ENCODE assay signal across 24 mouse cellular contexts in genomic region chr4:134112403-134112802, GRCm38 (mm10). TPM values are rescaled to one million over a fixed set of nuclear protein-coding genes. Genes with fewer than 3 reads are reported as not detected.
DNase-seq lines count a peak whose midpoint lies in the region; ATAC-seq and TF ChIP-seq lines count a peak whose summit lies in the region.
"Had no signal": no experiment of that assay in that cellular context is flagged by ENCODE, and none has a peak within 500 bp of the region (broad histone marks: within the 10 kb centered on the region; RNA-seq: fewer than 3 reads in every experiment).

No protein-coding gene starts in this region.

- peak overlapping the region; percentile 74; the same call in 1 of the 2 replicates for H3K27ac ChIP-seq in forebrain, embryonic 10.5 days
- H3K27ac ChIP-seq in forebrain, postnatal 0 days (ENCODE audit: low read depth, low read length): no peak overlapping the region
- no peak overlapping the region for H3K27ac ChIP-seq in stomach, embryonic 16.5 days (ENCODE audit: low read length)
- no peak overlapping the region for H3K27ac ChIP-seq in stomach, postnatal 0 days (replicated peaks)
- H3K27ac ChIP-seq: hindbrain, embryonic 15.5 days had no signal

- no peak for TF ChIP-seq EP300 in stomach, postnatal 0 days (optimal IDR thresholded peaks at IDR 0.05)

- no peak overlapping the region for H3K9ac ChIP-seq in forebrain, postnatal 0 days
- 0 out of 2 replicates have a peak overlapping the region, but pooled peaks have one; percentile 24 for H3K9ac ChIP-seq in stomach, embryonic 16.5 days (ENCODE audit: low read length)
- no peak overlapping the region for H3K9ac ChIP-seq in stomach, postnatal 0 days (ENCODE audit: low read length)
- H3K9ac ChIP-seq: hindbrain, embryonic 15.5 days had no signal

- H3K4me2 ChIP-seq in forebrain, postnatal 0 days (ENCODE audit: low read depth): no peak overlapping the region
- H3K4me2 ChIP-seq in stomach, embryonic 16.5 days (ENCODE audit: low read depth, low read length): no peak overlapping the region
- no peak overlapping the region for H3K4me2 ChIP-seq in stomach, postnatal 0 days (replicated peaks; ENCODE audit: low read depth)
- H3K4me2 ChIP-seq: hindbrain, embryonic 15.5 days had no signal

- no peak for DNase-seq in forebrain, embryonic 10.5 days (ENCODE audit: extremely low spot score, low spot score)
- DNase-seq in forebrain, postnatal 0 days: no peak
- DNase-seq in stomach, postnatal 0 days (ENCODE audit: low spot score): no peak
- no peak for DNase-seq in kidney, adult 8-10 months
- DNase-seq: adrenal gland, postnatal 10 days; B cell, adult 2 months; cerebellum, adult 11-12 months; cerebellum, adult 9-10 months; cerebellum, postnatal 25 days; gastrocnemius, postnatal 36 days; heart, adult 11 months had no signal

- no peak for TF ChIP-seq CTCF in forebrain, postnatal 0 days (IDR thresholded peaks at IDR 0.05; ENCODE audit: low read depth)
- TF ChIP-seq CTCF in stomach, postnatal 0 days (IDR thresholded peaks at IDR 0.05; ENCODE audit: low read depth): no peak

- no peaks in the 10 kb centered on the region for H3K27me3 ChIP-seq in forebrain, embryonic 10.5 days (ENCODE audit: poor library complexity, severe bottlenecking)
- H3K27me3 ChIP-seq in forebrain, postnatal 0 days (ENCODE audit: insufficient read depth, low read length): no peaks in the 10 kb centered on the region
- no peaks in the 10 kb centered on the region for H3K27me3 ChIP-seq in megakaryocyte, embryonic 14.5 days (replicated peaks)
- no peaks in the 10 kb centered on the region for H3K27me3 ChIP-seq in stomach, embryonic 16.5 days (ENCODE audit: control insufficient read depth, insufficient read depth, low read length)
- no peaks in the 10 kb centered on the region for H3K27me3 ChIP-seq in stomach, postnatal 0 days (ENCODE audit: control insufficient read depth, insufficient read depth, low read length)
- H3K27me3 ChIP-seq: hindbrain, embryonic 15.5 days had no signal

- H3K9me3 ChIP-seq in forebrain, embryonic 10.5 days: no peaks in the 10 kb centered on the region
- H3K9me3 ChIP-seq in forebrain, postnatal 0 days (ENCODE audit: low read length): no peaks in the 10 kb centered on the region
- no peaks in the 10 kb centered on the region for H3K9me3 ChIP-seq in megakaryocyte, embryonic 14.5 days
- no peaks in the 10 kb centered on the region for H3K9me3 ChIP-seq in stomach, embryonic 16.5 days (replicated peaks; ENCODE audit: control insufficient read depth, low read length)
- no peaks in the 10 kb centered on the region for H3K9me3 ChIP-seq in stomach, postnatal 0 days (ENCODE audit: control insufficient read depth, low read length)
- H3K9me3 ChIP-seq: hindbrain, embryonic 15.5 days had no signal

- H3K4me3 ChIP-seq in forebrain, embryonic 10.5 days: no peak overlapping the region
- no peak overlapping the region for H3K4me3 ChIP-seq in forebrain, postnatal 0 days (ENCODE audit: low read depth, low read length)
- peak overlapping the region; percentile 85 for H3K4me3 ChIP-seq in megakaryocyte, embryonic 14.5 days (replicated peaks)
- no peak overlapping the region for H3K4me3 ChIP-seq in stomach, embryonic 16.5 days (replicated peaks; ENCODE audit: low read length)
- H3K4me3 ChIP-seq in stomach, postnatal 0 days (ENCODE audit: low read depth, low read length): no peak overlapping the region
- H3K4me3 ChIP-seq: hindbrain, embryonic 15.5 days had no signal

- 87% methylated on average over 6 of the region's 6 CpGs for WGBS in forebrain, embryonic 10.5 days
- WGBS in forebrain, postnatal 0 days: 86% methylated on average over 6 of the region's 6 CpGs
- 56% methylated on average over 6 of the region's 6 CpGs for WGBS in stomach, embryonic 16.5 days
- 52% methylated on average over 6 of the region's 6 CpGs for WGBS in stomach, postnatal 0 days

- no peak for ATAC-seq in forebrain, postnatal 0 days
- ATAC-seq in megakaryocyte, adult 5-6 weeks (ENCODE audit: poor library complexity, severe bottlenecking): no peak
- no peak for ATAC-seq in stomach, embryonic 16.5 days (ENCODE audit: insufficient read depth, low FRiP score)
- ATAC-seq in stomach, postnatal 0 days (ENCODE audit: low FRiP score, low TSS enrichment): no peak
- ATAC-seq: CD4-positive, CD25-positive, alpha-beta regulatory T cell, adult 4 months; forebrain, embryonic 14.5 days had no signal

- H3K36me3 ChIP-seq in forebrain, embryonic 10.5 days (replicated peaks): no peaks in the 10 kb centered on the region
- H3K36me3 ChIP-seq in forebrain, postnatal 0 days (ENCODE audit: insufficient read depth): no peaks in the 10 kb centered on the region
- peaks cover 54% of the 10 kb centered on the region for H3K36me3 ChIP-seq in megakaryocyte, embryonic 14.5 days (replicated peaks; ENCODE audit: low read length)
- no peaks in the 10 kb centered on the region for H3K36me3 ChIP-seq in stomach, embryonic 16.5 days (ENCODE audit: control insufficient read depth, insufficient read depth, low read length)
- H3K36me3 ChIP-seq in stomach, postnatal 0 days (ENCODE audit: control insufficient read depth, insufficient read depth, low read length): no peaks in the 10 kb centered on the region
- H3K36me3 ChIP-seq: hindbrain, embryonic 15.5 days had no signal

- peaks cover 55% of the 10 kb centered on the region for H3K4me1 ChIP-seq in forebrain, embryonic 10.5 days
- no peaks in the 10 kb centered on the region for H3K4me1 ChIP-seq in forebrain, postnatal 0 days (ENCODE audit: insufficient read depth)
- peaks cover 100% of the 10 kb centered on the region for H3K4me1 ChIP-seq in megakaryocyte, embryonic 14.5 days
- H3K4me1 ChIP-seq in stomach, embryonic 16.5 days (ENCODE audit: control insufficient read depth, insufficient read depth, low read length): peaks cover 15% of the 10 kb centered on the region
- no peaks in the 10 kb centered on the region for H3K4me1 ChIP-seq in stomach, postnatal 0 days (replicated peaks; ENCODE audit: control insufficient read depth, insufficient read depth)
- H3K4me1 ChIP-seq: hindbrain, embryonic 15.5 days had no signal

RNA-seq across cellular contexts. Expression of gene Ubxn11, which starts 10.0 kb away (rescaled TPM):
- polyA plus RNA-seq in forebrain, embryonic 10.5 days (2016; fragmentation: Nextera tagmentation; extraction: Ambion mirVana): 6.3 and 7.3 TPM in 2 replicates
- total RNA-seq in forebrain, postnatal 0 days (2014; rRNA removed): 5.5 and 13.7 TPM in 2 replicates
- 11.0 and 14.3 TPM in 2 replicates for polyA plus RNA-seq in forebrain, postnatal 0 days (2015; fragmentation: Nextera tagmentation; extraction: Ambion mirVana)
- polyA plus RNA-seq in megakaryocyte, embryonic 14.5 days (2012; ENCODE audit: insufficient read depth, low replicate concordance): 69.8 and 175 TPM in 2 replicates
- total RNA-seq in megakaryocyte, adult 5-6 weeks (2015): 0.89 and 1.8 TPM in 2 replicates
- 1.7 and 2.9 TPM in 2 replicates for total RNA-seq in megakaryocyte, adult 5-6 weeks (2017)
- 6.4 and 7.0 TPM in 2 replicates for polyA plus RNA-seq in stomach, embryonic 16.5 days (2015; fragmentation: Nextera tagmentation; extraction: Ambion mirVana)
- polyA plus RNA-seq in stomach, postnatal 0 days (2015; fragmentation: Nextera tagmentation; extraction: Ambion mirVana): 1.3 TPM in 2 replicates

RNA-seq across cellular contexts. Expression of gene Sh3bgrl3, which starts 16.2 kb away (rescaled TPM):
- 267 and 270 TPM in 2 replicates for polyA plus RNA-seq in forebrain, embryonic 10.5 days (2016; fragmentation: Nextera tagmentation; extraction: Ambion mirVana)
- total RNA-seq in forebrain, postnatal 0 days (2014; rRNA removed): 124 and 162 TPM in 2 replicates
- 554 and 579 TPM in 2 replicates for polyA plus RNA-seq in forebrain, postnatal 0 days (2015; fragmentation: Nextera tagmentation; extraction: Ambion mirVana)
- 1,646 and 1,679 TPM in 2 replicates for polyA plus RNA-seq in megakaryocyte, embryonic 14.5 days (2012; ENCODE audit: insufficient read depth, low replicate concordance)
- total RNA-seq in megakaryocyte, adult 5-6 weeks (2015): 1,305 and 1,385 TPM in 2 replicates
- total RNA-seq in megakaryocyte, adult 5-6 weeks (2017): 523 and 622 TPM in 2 replicates
- 397 and 438 TPM in 2 replicates for polyA plus RNA-seq in stomach, embryonic 16.5 days (2015; fragmentation: Nextera tagmentation; extraction: Ambion mirVana)
- polyA plus RNA-seq in stomach, postnatal 0 days (2015; fragmentation: Nextera tagmentation; extraction: Ambion mirVana): 522 and 533 TPM in 2 replicates

RNA-seq across cellular contexts. Expression of gene Cd52, which starts 17.5 kb away (rescaled TPM):
- polyA plus RNA-seq in forebrain, embryonic 10.5 days (2016; fragmentation: Nextera tagmentation; extraction: Ambion mirVana): 4.1 and 5.0 TPM in 2 replicates
- 1.2 and 2.0 TPM in 2 replicates for total RNA-seq in forebrain, postnatal 0 days (2014; rRNA removed)
- 4.1 and 4.6 TPM in 2 replicates for polyA plus RNA-seq in forebrain, postnatal 0 days (2015; fragmentation: Nextera tagmentation; extraction: Ambion mirVana)
- 77.0 and 307 TPM in 2 replicates for polyA plus RNA-seq in megakaryocyte, embryonic 14.5 days (2012; ENCODE audit: insufficient read depth, low replicate concordance)
- 2,426 and 2,524 TPM in 2 replicates for total RNA-seq in megakaryocyte, adult 5-6 weeks (2015)
- 3,236 and 3,524 TPM in 2 replicates for total RNA-seq in megakaryocyte, adult 5-6 weeks (2017)
- polyA plus RNA-seq in stomach, embryonic 16.5 days (2015; fragmentation: Nextera tagmentation; extraction: Ambion mirVana): 25.8 and 44.2 TPM in 2 replicates
- 18.0 and 20.3 TPM in 2 replicates for polyA plus RNA-seq in stomach, postnatal 0 days (2015; fragmentation: Nextera tagmentation; extraction: Ambion mirVana)

RNA-seq across cellular contexts. Expression of gene Crybg2, which starts 51.8 kb away (rescaled TPM):
- 1.7 and 3.5 TPM in 2 replicates for polyA plus RNA-seq in forebrain, embryonic 10.5 days (2016; fragmentation: Nextera tagmentation; extraction: Ambion mirVana)
- total RNA-seq in forebrain, postnatal 0 days (2014; rRNA removed): 3.4 and 11.8 TPM in 2 replicates
- polyA plus RNA-seq in forebrain, postnatal 0 days (2015; fragmentation: Nextera tagmentation; extraction: Ambion mirVana): 3.7 and 4.5 TPM in 2 replicates
- polyA plus RNA-seq in megakaryocyte, embryonic 14.5 days (2012; ENCODE audit: insufficient read depth, low replicate concordance): not detected in 2 replicates
- total RNA-seq in megakaryocyte, adult 5-6 weeks (2015): 1.1 and 1.9 TPM in 2 replicates
- total RNA-seq in megakaryocyte, adult 5-6 weeks (2017): 0.04 and 0.15 TPM in 2 replicates
- polyA plus RNA-seq in stomach, embryonic 16.5 days (2015; fragmentation: Nextera tagmentation; extraction: Ambion mirVana): 19.3 and 26.8 TPM in 2 replicates
- polyA plus RNA-seq in stomach, postnatal 0 days (2015; fragmentation: Nextera tagmentation; extraction: Ambion mirVana): 15.6 and 21.6 TPM in 2 replicates
- total RNA-seq: gastrocnemius, adult 8-10 months; gastrocnemius, postnatal 36 days; heart, postnatal 25 days had no signal

RNA-seq across cellular contexts. Expression of gene Zfp683, which starts 58.8 kb away (rescaled TPM):
- polyA plus RNA-seq in forebrain, embryonic 10.5 days (2016; fragmentation: Nextera tagmentation; extraction: Ambion mirVana): not detected in 2 replicates
- not detected in 2 replicates for total RNA-seq in forebrain, postnatal 0 days (2014; rRNA removed)
- polyA plus RNA-seq in forebrain, postnatal 0 days (2015; fragmentation: Nextera tagmentation; extraction: Ambion mirVana): not detected in 2 replicates
- not detected in 2 replicates for polyA plus RNA-seq in megakaryocyte, embryonic 14.5 days (2012; ENCODE audit: insufficient read depth, low replicate concordance)
- total RNA-seq in megakaryocyte, adult 5-6 weeks (2015): 0.20 and 0.66 TPM in 2 replicates
- not detected in 2 replicates for total RNA-seq in megakaryocyte, adult 5-6 weeks (2017)
- polyA plus RNA-seq in stomach, embryonic 16.5 days (2015; fragmentation: Nextera tagmentation; extraction: Ambion mirVana): not detected in 2 replicates
- polyA plus RNA-seq in stomach, postnatal 0 days (2015; fragmentation: Nextera tagmentation; extraction: Ambion mirVana): not detected in 2 replicates
- total RNA-seq: adrenal gland, postnatal 4 days; gastrocnemius, adult 8-10 months; gastrocnemius, postnatal 36 days; heart, postnatal 25 days; MEL had no signal
- polyA plus RNA-seq: cortical plate, adult 2 months; embryonic facial prominence, embryonic 14.5 days; forebrain, embryonic 14.5 days; hindbrain, embryonic 11.5 days; hindbrain, embryonic 15.5 days had no signal
